14 mouse cellular contexts compared by ENCODE assay signal in the genomic region with DNA sequence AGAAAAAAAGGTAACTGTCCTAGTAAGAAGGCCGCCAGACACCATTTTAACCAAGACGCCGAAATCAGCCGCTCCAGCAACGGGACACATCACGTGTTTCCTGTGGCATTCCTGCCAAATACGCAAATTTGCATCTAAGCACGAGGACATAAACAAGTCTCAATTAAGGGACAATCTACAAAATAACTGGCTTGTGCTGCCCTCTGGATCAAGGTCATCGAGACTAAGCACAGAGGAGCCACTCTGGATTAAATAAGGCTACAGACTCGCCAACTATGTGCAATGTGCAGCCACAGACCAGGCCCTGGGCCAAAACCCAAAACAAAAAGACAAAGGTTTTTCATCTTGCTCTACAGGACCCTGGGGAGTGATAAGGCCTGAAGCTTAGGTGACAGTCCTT. TPM values are rescaled to one million over a fixed set of nuclear protein-coding genes. Genes with fewer than 3 reads are reported as not detected.
DNase-seq lines count a peak whose midpoint lies in the region; ATAC-seq and TF ChIP-seq lines count a peak whose summit lies in the region.
"Had no signal": no experiment of that assay in that cellular context is flagged by ENCODE, and none has a peak within 500 bp of the region (broad histone marks: within the 10 kb centered on the region; RNA-seq: fewer than 3 reads in every experiment).

No protein-coding gene starts in this region.

- no peaks in the 10 kb centered on the region for H3K36me3 ChIP-seq in heart, adult 2 months (ENCODE audit: control insufficient read depth, insufficient read depth, low read length)
- peaks cover 99% of the 10 kb centered on the region for H3K36me3 ChIP-seq in heart, embryonic 10.5 days
- H3K36me3 ChIP-seq in heart, embryonic 13.5 days, result peaks cover 100% of the 10 kb centered on the region

- H3K4me2 ChIP-seq in heart, embryonic 13.5 days, result no peak overlapping the region

- TF ChIP-seq POLR2A in heart, adult 2 months (IDR thresholded peaks at IDR 0.05; ENCODE audit: insufficient read depth, low read depth, low read length), result no peak
- no peak for TF ChIP-seq POLR2A in cerebellum, adult 2 months (IDR thresholded peaks at IDR 0.05; ENCODE audit: borderline replicate concordance, insufficient read depth, low read length)

- no peak overlapping the region for H3K4me3 ChIP-seq in heart, adult 2 months
- no peak overlapping the region for H3K4me3 ChIP-seq in heart, embryonic 10.5 days
- H3K4me3 ChIP-seq in heart, embryonic 13.5 days, result no peak overlapping the region
- no peak overlapping the region for H3K4me3 ChIP-seq in cerebellum, adult 2 months (replicated peaks; ENCODE audit: insufficient read depth, low read depth, low read length)
- H3K4me3 ChIP-seq: megakaryocyte, embryonic 14.5 days had no signal

- H3K9me3 ChIP-seq in heart, embryonic 10.5 days, result no peaks in the 10 kb centered on the region
- no peaks in the 10 kb centered on the region for H3K9me3 ChIP-seq in heart, embryonic 13.5 days
- H3K9me3 ChIP-seq: megakaryocyte, embryonic 14.5 days had no signal

- 61% methylated on average over 10 of the region's 10 CpGs for WGBS in heart, adult 2 months
- 90% methylated on average over 10 of the region's 10 CpGs for WGBS in heart, embryonic 10.5 days
- 86% methylated on average over 10 of the region's 10 CpGs for WGBS in heart, embryonic 13.5 days
- WGBS in cerebellum, adult 2 months, result 79% methylated on average over 10 of the region's 10 CpGs

- no peaks in the 10 kb centered on the region; the same call in 1 of the 2 replicates for H3K4me1 ChIP-seq in heart, adult 2 months (ENCODE audit: control insufficient read depth, insufficient read depth, low read length)
- H3K4me1 ChIP-seq in heart, embryonic 10.5 days, result peaks cover 10% of the 10 kb centered on the region
- H3K4me1 ChIP-seq in heart, embryonic 13.5 days, result peaks cover 18% of the 10 kb centered on the region
- peaks cover 6% of the 10 kb centered on the region for H3K4me1 ChIP-seq in cerebellum, adult 2 months (ENCODE audit: control insufficient read depth, insufficient read depth, low read length)

- H3K27ac ChIP-seq in heart, adult 2 months, result no peak overlapping the region; the same call in 1 of the 2 replicates
- H3K27ac ChIP-seq in heart, embryonic 10.5 days, result no peak overlapping the region
- H3K27ac ChIP-seq in heart, embryonic 13.5 days (replicated peaks), result peak overlapping the region; percentile 62
- H3K27ac ChIP-seq in cerebellum, adult 2 months (ENCODE audit: insufficient read depth, low read length), result no peak overlapping the region
- H3K27ac ChIP-seq: stomach, postnatal 0 days had no signal

- no peaks in the 10 kb centered on the region for H3K27me3 ChIP-seq in heart, adult 2 months (ENCODE audit: control insufficient read depth, insufficient read depth, low read length)
- no peaks in the 10 kb centered on the region for H3K27me3 ChIP-seq in heart, embryonic 10.5 days (ENCODE audit: insufficient read depth, poor library complexity, severe bottlenecking)
- no peaks in the 10 kb centered on the region for H3K27me3 ChIP-seq in heart, embryonic 13.5 days (replicated peaks)
- H3K27me3 ChIP-seq in cerebellum, adult 2 months (ENCODE audit: control insufficient read depth, insufficient read depth, low read length), result no peaks in the 10 kb centered on the region
- H3K27me3 ChIP-seq: megakaryocyte, embryonic 14.5 days had no signal

- no peak overlapping the region for H3K9ac ChIP-seq in heart, adult 2 months (ENCODE audit: low read depth, low read length)
- no peak overlapping the region for H3K9ac ChIP-seq in heart, embryonic 13.5 days

- H3K79me2 ChIP-seq in heart, adult 2 months (replicated peaks; ENCODE audit: control insufficient read depth, insufficient read depth, low read length), result no peaks in the 10 kb centered on the region

- TF ChIP-seq CTCF in heart, adult 2 months (IDR thresholded peaks at IDR 0.05), result no peak
- no peak for TF ChIP-seq CTCF in cerebellum, adult 2 months (IDR thresholded peaks at IDR 0.05; ENCODE audit: borderline replicate concordance, insufficient read depth, low read depth, low read length)

- peak; percentile 26 to 43 for DNase-seq in heart, adult 2 months
- DNase-seq in heart, embryonic 10.5 days (ENCODE audit: low spot score), result no peak
- DNase-seq in right cerebral cortex, adult 18-20 months, result peak; percentile 28
- DNase-seq in right cerebral cortex, postnatal 4 days, result no peak
- peak; percentile 69 for DNase-seq in testis, postnatal 10 days (ENCODE audit: low spot score)
- no peak for DNase-seq in cerebellum, adult 2 months
- DNase-seq in lung, postnatal 4 days, result no peak
- DNase-seq: cerebellum, adult 9-10 months; lung, adult 18-20 months had no signal

- ATAC-seq in heart, embryonic 13.5 days (ENCODE audit: extremely low read depth, insufficient number of reproducible peaks, low FRiP score, low TSS enrichment), result no peak

- intact Hi-C loops in heart, adult 2 months (cut with DNase I), result no loop called here

- no peak for TF ChIP-seq EP300 in heart, adult 2 months (IDR thresholded peaks at IDR 0.05; ENCODE audit: insufficient read depth, low read depth, low read length)

RNA-seq across cellular contexts. Expression of gene Qrich2, which starts 10.0 kb away (rescaled TPM):
- not detected for total RNA-seq in heart, adult 2 months (2021)
- polyA plus RNA-seq in heart, adult 2 months (2012; rRNA removed), result 0.18 and 0.23 TPM in 2 replicates
- 0.30 TPM in 1 of 2 replicates, not detected in the other for polyA plus RNA-seq in heart, embryonic 10.5 days (2016; fragmentation: Nextera tagmentation; extraction: Ambion mirVana)
- polyA plus RNA-seq in heart, embryonic 13.5 days (2015; fragmentation: Nextera tagmentation; extraction: Ambion mirVana), result not detected in 2 replicates
- polyA plus RNA-seq in cerebellum, adult 2 months (2012; rRNA removed), result 0.05 TPM in 1 of 2 replicates, not detected in the other
- total RNA-seq: gastrocnemius, adult 8-10 months; left cerebral cortex, postnatal 36 days had no signal

RNA-seq across cellular contexts. Expression of gene Prpsap1, which starts 18.0 kb away (rescaled TPM):
- 10 to 100 TPM; 28.9 to 30.0 TPM for total RNA-seq in heart, adult 2 months (2021)
- 37.3 and 39.1 TPM in 2 replicates for polyA plus RNA-seq in heart, adult 2 months (2012; rRNA removed)
- 120 and 142 TPM in 2 replicates for polyA plus RNA-seq in heart, embryonic 10.5 days (2016; fragmentation: Nextera tagmentation; extraction: Ambion mirVana)
- 90.2 and 102 TPM in 2 replicates for polyA plus RNA-seq in heart, embryonic 13.5 days (2015; fragmentation: Nextera tagmentation; extraction: Ambion mirVana)
- 114 and 129 TPM in 2 replicates for polyA plus RNA-seq in cerebellum, adult 2 months (2012; rRNA removed)

RNA-seq across cellular contexts. Expression of gene Ubald2, which starts 42.1 kb away (rescaled TPM):
- 10 to 100 TPM; 29.2 to 34.1 TPM for total RNA-seq in heart, adult 2 months (2021)
- 45.5 and 80.1 TPM in 2 replicates for polyA plus RNA-seq in heart, adult 2 months (2012; rRNA removed)
- 36.1 and 40.5 TPM in 2 replicates for polyA plus RNA-seq in heart, embryonic 10.5 days (2016; fragmentation: Nextera tagmentation; extraction: Ambion mirVana)
- 31.0 and 32.3 TPM in 2 replicates for polyA plus RNA-seq in heart, embryonic 13.5 days (2015; fragmentation: Nextera tagmentation; extraction: Ambion mirVana)
- polyA plus RNA-seq in cerebellum, adult 2 months (2012; rRNA removed), result 34.8 and 44.0 TPM in 2 replicates

RNA-seq across cellular contexts. Expression of gene Sphk1, which starts 54.7 kb away (rescaled TPM):
- 1 to 10 TPM in 1 of 2 experiments, under 1 TPM in 1; 0.98 to 1.1 TPM for total RNA-seq in heart, adult 2 months (2021)
- 3.2 and 3.3 TPM in 2 replicates for polyA plus RNA-seq in heart, adult 2 months (2012; rRNA removed)
- polyA plus RNA-seq in heart, embryonic 10.5 days (2016; fragmentation: Nextera tagmentation; extraction: Ambion mirVana), result 2.3 and 2.7 TPM in 2 replicates
- polyA plus RNA-seq in heart, embryonic 13.5 days (2015; fragmentation: Nextera tagmentation; extraction: Ambion mirVana), result 2.0 and 2.6 TPM in 2 replicates
- polyA plus RNA-seq in cerebellum, adult 2 months (2012; rRNA removed), result 9.0 and 9.7 TPM in 2 replicates

Comparison
In these comparisons a context has a peak if more than half of its experiments do, and no peak if none do; other contexts are left out.
1. DNase-seq: peak in heart, adult 2 months (2 of 2), right cerebral cortex, adult 18-20 months (single experiment) and testis, postnatal 10 days (single experiment); none in heart, embryonic 10.5 days (single experiment), right cerebral cortex, postnatal 4 days (single experiment), cerebellum, adult 2 months (0 of 2) and lung, postnatal 4 days (0 of 2).